Mouse (Mus musculus) midbrain, embryonic 16.5 days (tissue): ENCODE measurements around the gene Slc39a3. TPM values are rescaled to one million over a fixed set of nuclear protein-coding genes. Genes with fewer than 3 reads are reported as not detected.
"Not testable (repeated sequence)": the region's sequence is repeated elsewhere in the genome, so short reads cannot be mapped to it uniquely, and the experiment has no call there.

ENCODE experiments used
- ATAC-seq: fragments of 200-750 bp; cut with Nextera tagmentation; 2 replicates; pipeline ENCODE4 v1.8.0; 2017; ENCODE audit warnings: moderate TSS enrichment
- H3K27ac ChIP-seq: fragments of 300-500 bp; sonication (generic); 2 replicates; pipeline ENCODE4 v1.5.1; 2014; ENCODE audit warnings: mild to moderate bottlenecking, low read length, mixed read lengths
- H3K27me3 ChIP-seq: fragments of 300-500 bp; sonication (generic); 2 replicates; pipeline ENCODE4 v1.6.1; 2014; ENCODE audit warnings: low read depth, low read length, mixed read lengths; ENCODE audit not compliant: control insufficient read depth, insufficient read depth
- H3K36me3 ChIP-seq: fragments of 300-500 bp; sonication (generic); 2 replicates; pipeline ENCODE4 v1.6.1; 2014; ENCODE audit warnings: mild to moderate bottlenecking, low read length, moderate library complexity, mixed read lengths; ENCODE audit not compliant: control insufficient read depth, insufficient read depth
- H3K4me1 ChIP-seq: fragments of 300-500 bp; sonication (generic); 2 replicates; pipeline ENCODE4 v1.6.1; 2014; ENCODE audit warnings: mild to moderate bottlenecking, low read length, mixed read lengths; ENCODE audit not compliant: control insufficient read depth, insufficient read depth
- H3K4me2 ChIP-seq: fragments of 300-500 bp; sonication (generic); 2 replicates; pipeline ENCODE4 v1.6.1; 2014; ENCODE audit warnings: mild to moderate bottlenecking, low read length, mixed read lengths
- H3K4me3 ChIP-seq: fragments of 300-500 bp; sonication (generic); 2 replicates; pipeline ENCODE4 v1.5.1; 2014; ENCODE audit warnings: low read depth, mild to moderate bottlenecking, low read length, moderate library complexity, mixed read lengths
- H3K9ac ChIP-seq: fragments of 300-500 bp; sonication (generic); 2 replicates; pipeline ENCODE4 v1.6.1; 2014; ENCODE audit warnings: low read depth, low read length, mixed read lengths
- H3K9me3 ChIP-seq: fragments of 300-500 bp; sonication (generic); replicated peaks from 2 replicates; pipeline ENCODE4 v1.6.1; 2014; ENCODE audit warnings: mild to moderate bottlenecking, low read length, mixed read lengths; ENCODE audit not compliant: control insufficient read depth, poor library complexity, severe bottlenecking
- WGBS: fragments of 180-500 bp; shearing (Covaris S2); extraction: QIAGEN DNeasy Blood & Tissue Kit; methylation state at CpG from one replicate; pipeline ENCODE4 v1.1.7; 2014; 5-methylcytosine and 5-hydroxymethylcytosine counted together
- polyA plus RNA-seq: library from polyadenylated mRNA; unstranded; fragments of >200 nt; fragmentation: Nextera tagmentation; extraction: Ambion mirVana; gene quantifications from 2 replicates; pipeline ENCODE4 v1.2.1, GENCODE M21; 2015

Slc39a3 gene
- polyA plus RNA-seq, 1 experiment from 2014 or later = 55.7 TPM

DNA sequence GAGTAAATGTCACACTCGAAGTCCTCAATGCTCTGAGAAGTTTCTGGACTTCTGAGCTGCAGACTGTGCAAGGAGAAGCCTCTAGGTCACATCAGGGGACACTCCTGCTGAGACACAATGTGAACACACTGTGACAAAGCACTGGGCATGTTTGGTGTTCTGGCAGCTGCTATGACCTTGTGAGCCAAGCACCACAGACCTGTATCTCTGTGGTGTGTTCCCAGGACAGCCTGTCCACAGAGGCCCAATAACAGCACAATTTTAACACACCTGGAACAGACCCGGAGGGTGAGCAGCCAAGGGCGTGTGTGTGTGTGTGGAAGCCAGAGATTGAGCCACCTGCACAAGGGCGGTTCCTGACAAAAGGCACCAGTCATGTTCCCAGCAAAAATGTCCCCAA, 42.6 kb downstream of the Slc39a3 start:
- no peaks in the 10 kb centered on the region; the same call in 1 of the 2 replicates for H3K27me3 ChIP-seq
- 66% methylated on average over 4 of the region's 4 CpGs for WGBS
- no peak for ATAC-seq
- no peaks in the 10 kb centered on the region for H3K9me3 ChIP-seq
- no peak overlapping the region for H3K27ac ChIP-seq
- H3K4me3 ChIP-seq = no peak overlapping the region
- H3K36me3 ChIP-seq = no peaks in the 10 kb centered on the region
- H3K9ac ChIP-seq = no peak overlapping the region
- peaks cover 5% of the 10 kb centered on the region; the same call in 1 of the 2 replicates for H3K4me1 ChIP-seq
- H3K4me2 ChIP-seq = peak overlapping the region; percentile 31; the same call in 1 of the 2 replicates

DNA sequence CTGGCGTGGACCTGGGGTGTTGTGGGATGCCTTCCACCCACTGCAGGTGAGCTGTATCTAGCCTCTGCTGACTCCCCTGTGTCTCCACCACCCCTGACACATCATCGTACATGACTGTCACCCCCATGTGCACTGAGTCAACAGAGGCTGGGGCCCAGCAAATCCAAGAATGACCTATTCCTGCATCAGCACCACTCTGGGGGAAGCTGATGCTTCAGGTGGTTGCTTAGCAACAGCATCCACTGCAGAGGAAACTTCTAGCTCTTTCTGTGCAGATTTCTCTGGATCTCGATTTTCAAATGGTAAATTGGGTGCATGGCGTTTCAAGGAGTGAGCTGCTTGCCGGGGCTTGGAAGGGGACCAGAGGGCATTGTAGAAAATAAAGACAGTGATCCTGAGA, 44.0 kb downstream of the Slc39a3 start:
- no peaks in the 10 kb centered on the region; the same call in 1 of the 2 replicates for H3K27me3 ChIP-seq
- H3K36me3 ChIP-seq = no peaks in the 10 kb centered on the region
- H3K27ac ChIP-seq = no peak overlapping the region
- no peak overlapping the region for H3K9ac ChIP-seq
- no peak for ATAC-seq
- H3K9me3 ChIP-seq = no peaks in the 10 kb centered on the region
- no peak overlapping the region for H3K4me3 ChIP-seq
- H3K4me2 ChIP-seq = no peak overlapping the region
- H3K4me1 ChIP-seq = peaks cover 4% of the 10 kb centered on the region; the same call in 1 of the 2 replicates
- 47% methylated on average over 5 of the region's 5 CpGs for WGBS

DNA sequence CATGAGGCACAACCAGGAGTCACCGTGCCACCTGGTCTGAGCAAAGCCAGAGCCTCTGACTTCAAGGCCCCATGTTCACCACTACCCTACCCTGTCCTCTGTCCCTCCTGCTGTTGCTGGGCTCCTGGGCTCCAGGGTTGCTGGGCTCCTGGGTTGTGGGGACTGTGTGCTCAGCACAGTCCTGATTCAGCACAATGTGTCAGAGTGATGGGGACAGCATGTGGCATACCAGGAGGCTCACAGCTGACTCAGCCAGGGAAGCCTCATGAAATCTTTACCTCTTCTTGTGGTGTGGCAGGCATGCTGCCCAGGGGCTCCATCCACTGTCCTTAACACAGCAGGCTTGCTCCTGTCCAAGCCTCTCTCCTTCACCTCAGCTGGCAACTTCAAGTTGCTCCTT, 45.3 kb downstream of the Slc39a3 start:
- 100% methylated on average over 1 of the region's 1 CpGs for WGBS
- Histone ChIP-seq H3K27ac (no peak overlapping the region), H3K27me3 (peaks cover 2% of the 10 kb centered on the region; the same call in 1 of the 2 replicates)

DNA sequence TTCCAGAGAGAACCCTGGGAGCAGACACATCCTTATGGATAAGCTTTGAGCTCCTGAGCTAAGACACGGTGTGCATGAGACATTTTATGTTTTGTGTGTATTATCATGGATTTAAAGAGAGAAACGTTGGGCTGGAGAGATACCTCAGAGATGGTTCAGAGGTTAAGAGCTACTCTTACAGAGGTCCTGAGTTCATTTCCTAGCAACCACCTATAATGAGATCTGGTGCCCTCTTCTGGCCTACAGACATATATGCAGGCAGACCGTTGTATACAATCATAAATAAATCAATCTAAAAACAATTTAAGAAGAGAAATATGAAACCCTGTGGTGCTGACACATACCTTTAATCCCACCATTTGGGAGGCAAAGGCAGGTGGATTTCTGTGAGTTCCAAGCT, 46.2 kb downstream of the Slc39a3 start:
- Histone ChIP-seq H3K27me3 (peaks cover 7% of the 10 kb centered on the region), H3K4me3 (no peak overlapping the region), H3K4me1 (peaks cover 4% of the 10 kb centered on the region; the same call in 1 of the 2 replicates), H3K36me3 (no peaks in the 10 kb centered on the region), H3K27ac (no peak overlapping the region), H3K9ac (no peak overlapping the region), H3K9me3 (no peaks in the 10 kb centered on the region), H3K4me2 (no peak overlapping the region)
- 18% methylated on average over 3 of the region's 3 CpGs for WGBS
- no peak for ATAC-seq

More for the DNA sequence above, 45.3 kb downstream of the Slc39a3 start:
- H3K9me3 ChIP-seq = no peaks in the 10 kb centered on the region
- H3K36me3 ChIP-seq = no peaks in the 10 kb centered on the region
- no peak overlapping the region for H3K4me3 ChIP-seq
- H3K4me1 ChIP-seq = peaks cover 4% of the 10 kb centered on the region; the same call in 1 of the 2 replicates
- H3K4me2 ChIP-seq = no peak overlapping the region
- no peak overlapping the region; the same call in 1 of the 2 replicates for H3K9ac ChIP-seq
- no peak for ATAC-seq

DNA sequence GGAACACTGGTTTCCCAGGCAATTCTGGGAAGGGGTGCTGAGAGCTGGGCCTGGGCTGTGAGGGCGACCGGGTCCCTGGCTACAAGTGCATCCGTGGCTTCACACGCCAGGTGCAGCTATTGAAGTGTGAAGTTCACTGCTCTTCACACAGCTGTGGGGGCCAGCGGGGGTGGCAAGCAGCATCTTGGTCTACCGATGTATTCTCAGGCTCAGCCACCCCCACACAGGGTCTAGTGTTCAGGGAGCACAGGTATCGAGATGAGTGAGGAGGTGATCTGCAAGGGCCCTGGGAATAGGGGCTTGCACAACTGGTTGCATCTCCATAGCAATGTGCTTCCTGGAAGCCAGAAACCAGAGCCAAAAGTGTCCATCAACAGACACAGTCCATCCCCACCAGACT, 46.8 kb downstream of the Slc39a3 start:
- H3K4me1 ChIP-seq = peaks cover 10% of the 10 kb centered on the region
- no peak for ATAC-seq
- H3K4me2 ChIP-seq = no peak overlapping the region
- H3K9me3 ChIP-seq = no peaks in the 10 kb centered on the region
- WGBS = 77% methylated on average over 7 of the region's 7 CpGs
- no peak overlapping the region for H3K9ac ChIP-seq
- no peak overlapping the region for H3K27ac ChIP-seq
- no peak overlapping the region for H3K4me3 ChIP-seq
- H3K27me3 ChIP-seq = peaks cover 11% of the 10 kb centered on the region
- no peaks in the 10 kb centered on the region for H3K36me3 ChIP-seq

DNA sequence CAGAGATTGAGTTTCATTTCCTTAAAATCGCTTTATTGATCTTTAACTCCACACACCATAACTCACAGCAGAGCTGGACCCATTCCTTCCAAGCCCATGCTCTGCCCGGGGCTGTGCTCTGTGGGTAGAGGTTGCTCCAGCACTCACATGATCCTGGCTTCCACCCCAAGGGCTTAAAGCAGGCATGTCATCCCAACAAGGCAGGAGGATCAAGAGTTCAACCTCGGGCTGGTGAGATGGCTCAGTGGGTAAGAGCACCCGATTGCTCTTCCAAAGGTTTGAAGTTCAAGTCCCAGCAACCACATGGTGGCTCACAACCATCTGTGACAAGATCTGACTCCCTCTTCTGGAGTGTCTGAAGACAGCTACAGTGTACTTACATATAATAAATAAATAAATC, 47.4 kb downstream of the Slc39a3 start:
- H3K9me3 ChIP-seq, H3K4me3 ChIP-seq, H3K36me3 ChIP-seq, H3K4me2 ChIP-seq, ATAC-seq, H3K27ac ChIP-seq, H3K9ac ChIP-seq: not testable (repeated sequence)
- peaks cover 13% of the 10 kb centered on the region for H3K27me3 ChIP-seq
- WGBS = 66% methylated on average over 4 of the region's 4 CpGs
- peaks cover 11% of the 10 kb centered on the region for H3K4me1 ChIP-seq

DNA sequence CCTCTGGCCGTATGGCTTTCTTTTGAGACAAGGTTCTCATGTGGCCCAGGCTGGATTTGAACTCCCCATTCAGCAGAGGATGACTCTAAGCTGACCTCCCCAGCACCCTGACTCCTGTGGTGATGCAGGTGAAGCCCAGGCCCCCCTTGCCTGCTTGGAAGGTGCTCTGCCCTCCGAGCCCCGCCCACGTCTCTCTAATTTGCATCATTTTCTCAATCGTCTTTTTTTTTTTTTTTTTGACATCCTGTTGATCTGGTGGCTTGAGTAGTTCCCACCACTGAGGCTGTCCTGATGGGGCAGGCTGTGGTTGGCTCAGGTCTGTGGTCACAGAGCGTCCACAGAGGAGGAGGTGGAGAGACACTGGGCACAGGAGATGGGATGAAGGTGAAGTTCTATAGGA, 47.8 kb downstream of the Slc39a3 start:
- H3K9ac ChIP-seq = no peak overlapping the region
- H3K27ac ChIP-seq = no peak overlapping the region
- WGBS = 71% methylated on average over 6 of the region's 6 CpGs
- H3K4me1 ChIP-seq = peaks cover 11% of the 10 kb centered on the region
- H3K9me3 ChIP-seq = no peaks in the 10 kb centered on the region
- H3K4me3 ChIP-seq = no peak overlapping the region
- H3K27me3 ChIP-seq = peaks cover 13% of the 10 kb centered on the region
- H3K36me3 ChIP-seq = no peaks in the 10 kb centered on the region
- ATAC-seq = no peak
- no peak overlapping the region for H3K4me2 ChIP-seq

DNA sequence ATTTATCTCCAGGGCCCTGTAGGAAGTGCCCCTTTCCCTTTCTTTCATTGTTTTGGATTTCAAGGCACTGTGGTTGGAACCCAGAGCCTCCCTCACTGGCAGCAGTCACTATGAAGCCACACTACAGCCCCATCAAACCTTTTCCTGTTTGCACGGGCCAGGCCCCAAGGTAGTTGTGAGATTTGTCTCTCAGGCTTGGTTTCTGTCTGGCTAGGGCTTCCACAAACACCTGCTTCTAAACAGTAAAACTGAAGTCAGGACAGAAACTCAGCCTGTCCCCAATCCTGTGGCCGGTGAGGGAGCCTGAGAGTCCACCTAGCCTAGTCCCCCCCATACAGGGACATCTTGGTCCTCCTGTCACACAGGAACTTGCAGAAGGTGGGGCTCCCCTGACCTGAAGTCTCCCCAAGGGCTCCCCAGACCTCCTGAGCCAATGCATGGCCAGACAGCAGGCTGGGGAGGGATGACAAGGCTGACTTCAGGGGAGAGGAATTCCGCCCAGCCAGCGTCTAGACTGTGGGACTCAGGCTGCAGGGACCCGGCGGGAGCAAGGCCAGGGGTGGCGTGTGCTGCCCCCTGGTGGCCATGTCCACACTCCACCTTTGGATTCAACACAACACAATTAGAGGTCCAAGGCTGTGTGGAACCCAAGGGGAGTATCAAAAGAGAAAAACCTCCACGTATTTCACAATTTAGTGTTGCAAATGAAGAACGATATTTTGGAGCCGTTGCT, 49.4 kb downstream of the Slc39a3 start:
- no peaks in the 10 kb centered on the region for H3K36me3 ChIP-seq
- H3K9ac ChIP-seq = no peak overlapping the region
- H3K4me3 ChIP-seq = no peak overlapping the region
- no peaks in the 10 kb centered on the region for H3K9me3 ChIP-seq
- no peak overlapping the region for H3K27ac ChIP-seq
- H3K4me2 ChIP-seq = no peak overlapping the region
- peaks cover 7% of the 10 kb centered on the region for H3K4me1 ChIP-seq
- peak; percentile 67; the same call in 1 of the 2 replicates for ATAC-seq
- 13% methylated on average over 10 of the region's 10 CpGs for WGBS
- H3K27me3 ChIP-seq = peaks cover 15% of the 10 kb centered on the region

DNA sequence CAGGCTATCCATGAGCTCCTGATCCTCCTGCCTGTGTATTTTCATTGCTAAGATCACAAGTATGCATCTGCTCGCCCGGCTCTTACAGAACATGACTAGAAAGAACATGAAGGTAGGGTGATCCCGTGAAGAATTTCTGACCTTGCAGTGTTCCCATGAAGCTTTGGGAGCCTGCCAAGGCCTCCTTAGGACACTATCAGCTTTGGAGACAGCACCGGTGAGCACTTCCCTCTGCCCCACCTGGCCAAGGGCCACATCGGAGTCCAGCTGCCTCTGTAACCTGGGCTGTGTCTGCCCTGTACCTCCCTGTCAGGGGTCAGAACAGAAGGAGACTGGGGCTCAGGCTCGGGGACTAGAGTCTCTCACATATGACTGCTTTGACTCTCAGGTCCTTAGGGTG, 50.5 kb downstream of the Slc39a3 start:
- H3K4me3 ChIP-seq = no peak overlapping the region
- peaks cover 15% of the 10 kb centered on the region for H3K27me3 ChIP-seq
- peaks cover 7% of the 10 kb centered on the region for H3K4me1 ChIP-seq
- H3K36me3 ChIP-seq = no peaks in the 10 kb centered on the region
- H3K9me3 ChIP-seq = no peaks in the 10 kb centered on the region
- 74% methylated on average over 6 of the region's 6 CpGs for WGBS
- no peak for ATAC-seq
- no peak overlapping the region for H3K27ac ChIP-seq
- no peak overlapping the region for H3K9ac ChIP-seq
- H3K4me2 ChIP-seq = no peak overlapping the region
